Mouse (Mus musculus) spleen, embryonic (tissue): ENCODE data around the gene Ccr2.
"Not testable (repeated sequence)": the region's sequence is repeated elsewhere in the genome, so short reads cannot be mapped to it uniquely, and the experiment has no call there.

ENCODE experiments used
- CTCF ChIA-PET: fragments of 350-600 bp; sonication (Branson Sonifier 250); formaldehyde crosslinking; loops from one replicate; lab custom pipeline; 2022; lab: Charles Lee

The Ccr2 gene

DNA sequence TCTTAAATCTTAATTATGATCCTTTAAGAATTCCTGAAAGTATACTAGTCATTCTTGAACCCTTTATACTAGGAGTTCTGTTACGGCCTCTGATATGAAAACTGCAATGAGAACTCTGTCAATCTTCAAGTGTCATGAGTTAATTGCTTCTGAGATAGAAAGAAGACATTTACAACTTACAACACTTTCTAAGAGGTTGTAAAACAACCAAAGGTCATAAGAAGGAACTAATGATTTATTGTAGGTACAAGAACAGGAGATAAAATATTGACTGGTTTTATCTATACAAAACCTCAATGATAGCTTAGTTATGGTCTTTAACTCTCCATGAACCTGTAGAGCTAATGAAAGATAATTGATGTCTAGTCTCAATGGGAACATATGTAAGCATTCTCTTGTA, 12.0 kb downstream of the Ccr2 start:
- CTCF ChIA-PET, result no interaction called here

DNA sequence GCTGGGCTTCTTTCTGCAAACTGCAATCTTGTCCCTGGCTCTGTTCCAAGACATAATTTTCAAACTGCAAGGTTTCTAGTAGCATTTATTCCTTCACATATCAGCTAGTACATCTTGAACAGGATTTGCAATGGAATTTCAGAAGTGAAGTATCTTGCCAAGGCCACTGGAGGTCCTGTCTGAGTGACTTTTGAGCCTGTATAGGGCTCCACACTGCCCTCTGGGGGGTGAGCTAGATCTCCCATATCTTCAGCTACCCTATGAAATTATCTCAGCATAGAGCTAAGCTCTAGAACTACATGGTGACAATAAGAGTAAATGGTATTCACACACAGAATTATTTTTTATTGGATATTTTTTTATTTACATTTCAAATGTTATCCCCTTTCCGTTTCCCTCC, 16.7 kb downstream of the Ccr2 start:
- CTCF ChIA-PET, result no interaction called here

GRCm38 (mm10) chr9:124121387-124122184, 19.8 kb downstream of the Ccr2 start, which contains the start of gene Ccr5:
Gene Ccr5, plus strand, starts transcription at chr9:124121543.
- CTCF ChIA-PET, result interaction anchor here (1.2 kb wide), 1 partner anchor 194 kb away, joined by 3 read pairs; no protein-coding TSS in a partner anchor

- CTCF ChIA-PET, result no interaction called here
Measured at GRCm38 (mm10) chr9:124125576-124125975, 23.8 kb downstream of the Ccr2 start.

DNA sequence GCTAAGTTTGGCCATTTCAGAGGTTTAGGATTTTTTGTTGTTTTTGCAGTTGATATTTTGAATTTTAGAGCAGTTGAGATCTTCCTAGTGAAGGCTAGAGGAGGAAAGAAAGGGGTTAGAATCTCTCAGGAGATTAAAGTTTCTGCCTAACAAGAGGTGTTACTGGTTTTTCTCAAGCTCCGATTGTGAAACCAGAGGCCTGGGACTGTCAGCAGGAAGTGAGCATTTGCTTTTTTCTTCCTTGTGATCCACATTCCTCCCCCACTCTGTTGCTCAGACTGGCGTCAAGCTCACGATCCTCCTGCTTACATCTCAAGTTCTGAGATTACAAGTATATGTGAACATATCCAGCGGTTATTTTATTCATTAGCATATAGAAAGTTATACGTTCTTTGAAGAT, 24.6 kb downstream of the Ccr2 start:
- CTCF ChIA-PET, result no interaction called here

GRCm38 (mm10) chr9:124127412-124127811, 25.7 kb downstream of the Ccr2 start:
- CTCF ChIA-PET, result interaction anchor here (0.6 to 0.7 kb wide), 2 partner anchors 19 to 94 kb away, joined by 3 to 4 read pairs; no protein-coding TSS in a partner anchor

DNA sequence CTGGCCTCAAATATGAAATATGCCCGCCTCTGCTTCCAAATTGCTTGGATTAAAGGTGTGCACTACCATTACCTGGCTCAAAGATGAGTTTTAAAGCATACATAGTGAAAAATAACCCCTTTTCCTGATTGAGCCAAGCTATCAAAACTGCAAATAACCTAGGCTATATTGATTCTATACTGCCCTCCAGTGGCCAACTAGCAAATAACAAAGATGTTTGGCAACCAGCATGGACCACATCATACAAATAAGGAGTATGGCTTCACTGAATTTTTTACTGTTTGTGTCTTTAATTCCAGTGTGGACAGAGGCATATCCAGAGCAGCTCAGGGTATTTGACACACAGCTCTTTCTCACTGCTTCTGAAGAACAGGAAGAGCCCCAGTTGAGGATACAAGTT, 26.6 kb downstream of the Ccr2 start:
- CTCF ChIA-PET, result no interaction called here

- CTCF ChIA-PET, result not testable (repeated sequence)
Measured at GRCm38 (mm10) chr9:124132899-124133298, 31.1 kb downstream of the Ccr2 start.

- CTCF ChIA-PET, result not testable (repeated sequence)
Measured at GRCm38 (mm10) chr9:124134919-124135318, 33.2 kb downstream of the Ccr2 start.

- CTCF ChIA-PET, result no interaction called here
Measured at GRCm38 (mm10) chr9:124137619-124138018, 35.9 kb downstream of the Ccr2 start.

- CTCF ChIA-PET, result no interaction called here
Measured at GRCm38 (mm10) chr9:124138055-124138775, 36.5 kb downstream of the Ccr2 start.

DNA sequence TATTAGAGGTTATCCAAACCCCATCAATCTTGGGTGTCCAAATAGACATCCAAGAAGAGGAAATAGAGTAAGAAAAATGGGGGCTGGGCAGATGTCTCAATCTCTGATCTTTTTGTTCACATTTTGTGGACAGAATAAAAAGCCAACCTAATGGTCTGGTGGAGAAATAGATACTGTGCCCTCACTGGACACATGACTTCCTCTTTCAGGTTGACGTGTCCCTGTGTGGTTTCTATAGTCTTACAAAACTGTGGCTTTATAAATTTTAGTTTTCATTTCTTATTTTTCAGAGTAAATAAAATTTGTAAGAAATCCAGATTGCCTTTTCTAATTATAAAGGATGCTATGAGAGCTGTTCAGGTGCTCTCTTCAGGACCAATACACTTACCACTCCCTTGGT, 41.9 kb downstream of the Ccr2 start:
- CTCF ChIA-PET, result no interaction called here

- CTCF ChIA-PET, result no interaction called here
Measured at GRCm38 (mm10) chr9:124146307-124146706, 44.6 kb downstream of the Ccr2 start.
